Mouse (Mus musculus) midbrain, postnatal 0 days (tissue): ENCODE measurements around the gene Mterf2. TPM values are rescaled to one million over a fixed set of nuclear protein-coding genes. Genes with fewer than 3 reads are reported as not detected.

Experiments
- ATAC-seq: fragments of 200-750 bp; cut with Nextera tagmentation; 2 replicates; pipeline ENCODE4 v1.8.0; 2017; ENCODE audit warnings: moderate number of reproducible peaks, mild to moderate bottlenecking, moderate TSS enrichment, moderate library complexity; ENCODE audit not compliant: low FRiP score
- DNase-seq: peaks from one replicate; pipeline ENCODE4 v3.0.0-alpha.2; 2015; ENCODE audit warnings: low spot score
- H3K27ac ChIP-seq: fragments of 300-500 bp; sonication (generic); 2 replicates; pipeline ENCODE4 v1.5.1; 2014; ENCODE audit warnings: low read depth, mild to moderate bottlenecking, low read length, mixed read lengths
- H3K27me3 ChIP-seq: fragments of 300-500 bp; sonication (generic); 2 replicates; pipeline ENCODE4 v1.6.1; 2014; ENCODE audit warnings: low read length, control low read depth, mixed read lengths; ENCODE audit not compliant: insufficient read depth
- H3K36me3 ChIP-seq: fragments of 300-500 bp; sonication (generic); 2 replicates; pipeline ENCODE4 v1.6.1; 2014; ENCODE audit warnings: low read length, control low read depth, mixed read lengths; ENCODE audit not compliant: insufficient read depth
- H3K4me1 ChIP-seq: fragments of 300-500 bp; sonication (generic); 2 replicates; pipeline ENCODE4 v1.6.1; 2014; ENCODE audit warnings: mild to moderate bottlenecking, control low read depth, antibody characterized with exemption, low read length, mixed read lengths; ENCODE audit not compliant: insufficient read depth
- H3K4me2 ChIP-seq: fragments of 300-500 bp; sonication (generic); 2 replicates; pipeline ENCODE4 v1.6.1; 2014; ENCODE audit warnings: low read depth, mild to moderate bottlenecking, low read length, mixed read lengths; ENCODE audit not compliant: poor library complexity, severe bottlenecking
- H3K4me3 ChIP-seq: fragments of 300-500 bp; sonication (generic); 2 replicates; pipeline ENCODE4 v1.5.1; 2014; ENCODE audit warnings: low read depth, mild to moderate bottlenecking, low read length, moderate library complexity
- H3K9ac ChIP-seq: fragments of 300-500 bp; sonication (generic); replicated peaks from 2 replicates; pipeline ENCODE4 v1.6.1; 2014; ENCODE audit warnings: mild to moderate bottlenecking, low read length, moderate library complexity, mixed read lengths; ENCODE audit not compliant: poor library complexity, severe bottlenecking
- H3K9me3 ChIP-seq: fragments of 300-500 bp; sonication (generic); 2 replicates; pipeline ENCODE4 v1.6.1; 2016; ENCODE audit warnings: low read length, control low read depth
- CTCF ChIP-seq: IDR thresholded peaks from 2 replicates; pipeline ENCODE4 v1.5.1; 2016; ENCODE audit warnings: antibody characterized with exemption, mild to moderate bottlenecking
- WGBS: fragments of 180-500 bp; shearing (Covaris S2); extraction: QIAGEN DNeasy Blood & Tissue Kit; methylation state at CpG from one replicate; pipeline ENCODE4 v1.1.7; 2014; 5-methylcytosine and 5-hydroxymethylcytosine counted together
- polyA plus RNA-seq: library from polyadenylated mRNA; unstranded; fragments of >200 nt; fragmentation: Nextera tagmentation; extraction: Ambion mirVana; gene quantifications from 2 replicates; pipeline ENCODE4 v1.2.1, GENCODE M21; 2015
- total RNA-seq: library from RNA; depleted of rRNA; stranded (reverse); fragments of >200 nt; gene quantifications from 2 replicates; pipeline ENCODE4 v1.2.3, GENCODE M21; 2014

The Mterf2 gene
- total and polyA plus RNA-seq, 2 experiments from 2014 or later = 19.8 to 32.7 TPM

- no peak overlapping the region for H3K27ac ChIP-seq
- H3K9ac ChIP-seq = no peak overlapping the region
- no peak for DNase-seq
- no peaks in the 10 kb centered on the region for H3K9me3 ChIP-seq
- H3K4me3 ChIP-seq = no peak overlapping the region
- H3K4me1 ChIP-seq = no peaks in the 10 kb centered on the region
- H3K36me3 ChIP-seq = peaks cover 18% of the 10 kb centered on the region
- ATAC-seq = no peak
- H3K27me3 ChIP-seq = no peaks in the 10 kb centered on the region
- WGBS = 91% methylated on average over 6 of the region's 6 CpGs
- TF ChIP-seq CTCF = no peak
- H3K4me2 ChIP-seq = no peak overlapping the region
These were observed 8.7 kb upstream of the Mterf2 start for GRCm38 (mm10) chr10:85136573-85136972.

- WGBS = 19% methylated on average over 7 of the region's 7 CpGs
- H3K27ac ChIP-seq = peak overlapping the region; percentile 21; the same call in 1 of the 2 replicates
These were observed 626 bp upstream of the Mterf2 start for GRCm38 (mm10) chr10:85128453-85128852.

GRCm38 (mm10) chr10:85125184-85125583 lies 2.6 kb downstream of the Mterf2 start:
- TF ChIP-seq CTCF = no peak
- WGBS = 89% methylated on average over 13 of the region's 13 CpGs
- Histone ChIP-seq H3K36me3 (peaks cover 11% of the 10 kb centered on the region; the same call in 1 of the 2 replicates), H3K4me3 (no peak overlapping the region), H3K4me2 (no peak overlapping the region), H3K9me3 (no peaks in the 10 kb centered on the region), H3K27me3 (no peaks in the 10 kb centered on the region), H3K4me1 (peaks cover 10% of the 10 kb centered on the region; the same call in 1 of the 2 replicates), H3K9ac (no peak overlapping the region), H3K27ac (no peak overlapping the region)
- DNase-seq (no peak), ATAC-seq (no peak)

More at GRCm38 (mm10) chr10:85128453-85128852, 626 bp upstream of the Mterf2 start:
- DNase-seq (no peak), ATAC-seq (peak; percentile 10; the same call in 1 of the 2 replicates)
- peaks cover 10% of the 10 kb centered on the region; the same call in 1 of the 2 replicates for H3K4me1 ChIP-seq
- H3K4me3 ChIP-seq = peak overlapping the region; percentile 59
- H3K36me3 ChIP-seq = peaks cover 10% of the 10 kb centered on the region
- H3K4me2 ChIP-seq = peak overlapping the region; percentile 73
- H3K27me3 ChIP-seq = no peaks in the 10 kb centered on the region
- no peak overlapping the region for H3K9ac ChIP-seq
- no peak for TF ChIP-seq CTCF
- no peaks in the 10 kb centered on the region for H3K9me3 ChIP-seq

- Histone ChIP-seq H3K9ac (no peak overlapping the region), H3K4me2 (no peak overlapping the region), H3K4me3 (no peak overlapping the region), H3K36me3 (peaks cover 3% of the 10 kb centered on the region; the same call in 1 of the 2 replicates), H3K27ac (no peak overlapping the region), H3K9me3 (no peaks in the 10 kb centered on the region), H3K4me1 (no peaks in the 10 kb centered on the region), H3K27me3 (no peaks in the 10 kb centered on the region)
- DNase-seq = no peak
- TF ChIP-seq CTCF = no peak
- ATAC-seq = no peak
- WGBS = 95% methylated on average over 4 of the region's 4 CpGs
These were observed 13.4 kb downstream of the Mterf2 start for GRCm38 (mm10) chr10:85114409-85114808.

GRCm38 (mm10) chr10:85103085-85103885 lies 24.5 kb downstream of the Mterf2 start:
- peak; percentile 19 for DNase-seq

More at GRCm38 (mm10) chr10:85103085-85103885, 24.5 kb downstream of the Mterf2 start:
- no peak for TF ChIP-seq CTCF
- under 1% methylated on average over 32 of the region's 34 CpGs for WGBS
- H3K4me2 ChIP-seq = peak overlapping the region; percentile 90
- peak overlapping the region; percentile 95 for H3K9ac ChIP-seq
- no peaks in the 10 kb centered on the region for H3K4me1 ChIP-seq
- peak; percentile 48; the same call in 1 of the 2 replicates for ATAC-seq
- H3K27ac ChIP-seq = peak overlapping the region; percentile 92
- no peaks in the 10 kb centered on the region for H3K27me3 ChIP-seq
- H3K36me3 ChIP-seq = no peaks in the 10 kb centered on the region
- peak overlapping the region; percentile 97 for H3K4me3 ChIP-seq
- H3K9me3 ChIP-seq = no peaks in the 10 kb centered on the region
